ENCODE assay signal across 35 mouse cellular contexts in the genomic region with DNA sequence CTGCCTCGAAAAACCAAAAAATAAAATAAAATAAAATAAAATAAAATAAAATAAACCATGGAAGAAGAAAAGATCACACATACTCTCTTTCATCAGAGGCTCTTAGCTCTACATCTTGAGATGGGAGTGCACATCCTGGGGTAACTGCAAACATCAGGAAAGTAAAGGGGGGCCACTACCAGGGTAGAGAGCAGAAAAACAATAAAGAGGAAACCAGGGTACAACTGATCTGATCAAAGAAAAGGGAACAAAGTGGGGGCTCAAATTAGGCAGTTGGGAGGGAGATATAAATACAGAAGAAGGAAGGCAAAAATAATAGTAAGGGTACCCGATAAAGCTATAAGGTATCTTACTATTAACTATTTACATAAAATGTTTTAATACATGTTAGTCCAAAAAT. TPM values are rescaled to one million over a fixed set of nuclear protein-coding genes. Genes with fewer than 3 reads are reported as not detected.
"Had no signal": no experiment of that assay in that cellular context is flagged by ENCODE, and none has a peak within 500 bp of the region (broad histone marks: within the 10 kb centered on the region; RNA-seq: fewer than 3 reads in every experiment).

No protein-coding gene starts in this region.

- H3K4me3 ChIP-seq: limb, embryonic 10.5 days; limb, embryonic 12.5 days; limb, embryonic 13.5 days; limb, embryonic 15.5 days; liver, embryonic 12.5 days; liver, embryonic 13.5 days; liver, embryonic 15.5 days; lung, embryonic 15.5 days; megakaryocyte, embryonic 14.5 days; midbrain, embryonic 10.5 days; midbrain, embryonic 12.5 days; midbrain, embryonic 13.5 days; midbrain, embryonic 15.5 days; myocyte had no signal

- H3K4me1 ChIP-seq: limb, embryonic 10.5 days; limb, embryonic 12.5 days; limb, embryonic 13.5 days; limb, embryonic 15.5 days; liver, embryonic 15.5 days had no signal

- H3K9ac ChIP-seq: limb, embryonic 12.5 days; limb, embryonic 13.5 days; limb, embryonic 15.5 days; liver, embryonic 12.5 days; liver, embryonic 13.5 days; liver, embryonic 14.5 days; liver, embryonic 15.5 days; liver, postnatal 0 days; lung, embryonic 14.5 days; lung, embryonic 15.5 days; midbrain, embryonic 12.5 days; midbrain, embryonic 13.5 days; midbrain, embryonic 15.5 days had no signal

- ATAC-seq: liver, embryonic 12.5 days; liver, postnatal 0 days; lung, postnatal 0 days; midbrain, embryonic 13.5 days; midbrain, embryonic 15.5 days; midbrain, embryonic 16.5 days had no signal

- H3K36me3 ChIP-seq: midbrain, embryonic 15.5 days had no signal

- DNase-seq: left cerebral cortex, postnatal 4 days; liver; liver, embryonic 13.5 days; liver, postnatal 0 days; lung, adult 18-20 months; lung, adult 2 months; lung, embryonic 14.5 days; lung, postnatal 10 days; lung, postnatal 14 days; lung, postnatal 36 days; lung, postnatal 4 days; midbrain, embryonic 14.5 days had no signal

- H3K27me3 ChIP-seq: limb, embryonic 12.5 days; limb, embryonic 13.5 days; limb, embryonic 15.5 days; liver, embryonic 12.5 days; liver, embryonic 13.5 days; liver, embryonic 15.5 days; lung, embryonic 15.5 days; megakaryocyte, embryonic 14.5 days; midbrain, embryonic 12.5 days; midbrain, embryonic 13.5 days; midbrain, embryonic 15.5 days had no signal

- H3K27ac ChIP-seq: limb, embryonic 10.5 days; limb, embryonic 12.5 days; limb, embryonic 13.5 days; limb, embryonic 15.5 days; liver, embryonic 12.5 days; liver, embryonic 13.5 days; liver, embryonic 14.5 days; liver, embryonic 15.5 days; lung, embryonic 15.5 days; macrophage; midbrain, embryonic 10.5 days; midbrain, embryonic 12.5 days; midbrain, embryonic 13.5 days; midbrain, embryonic 15.5 days had no signal

- H3K9me3 ChIP-seq: limb, embryonic 10.5 days; limb, embryonic 12.5 days; limb, embryonic 13.5 days; limb, embryonic 15.5 days; liver, embryonic 12.5 days; liver, embryonic 13.5 days; liver, embryonic 15.5 days; lung, embryonic 15.5 days; megakaryocyte, embryonic 14.5 days; midbrain, embryonic 10.5 days; midbrain, embryonic 12.5 days; midbrain, embryonic 13.5 days; midbrain, embryonic 15.5 days had no signal

RNA-seq across cellular contexts. Expression of gene Lhx1, which starts 48.7 kb away (rescaled TPM):
- total RNA-seq: left cerebral cortex, postnatal 36 days; liver, adult 2 months; megakaryocyte progenitor cell, adult 5-6 weeks; megakaryocyte-erythroid progenitor cell, adult 5-6 weeks; monocyte, adult 5-6 weeks had no signal
- polyA plus RNA-seq: limb, embryonic 12.5 days; liver, adult 2 months; liver, embryonic 12.5 days; liver, embryonic 14.5 days; lung, adult 2 months; lung, embryonic 14.5 days; lung, embryonic 16.5 days; macrophage; myocyte had no signal
